Mouse (Mus musculus): ENCODE results near the gene Gm5796.
"Not testable (repeated sequence)": the region's sequence is repeated elsewhere in the genome, so short reads cannot be mapped to it uniquely, and the experiment has no call there.

The Gm5796 gene

GRCm38 (mm10) chr14:4023641-4024040 lies at the start of gene Gm5796:
Gm5796 (plus strand) TSS chr14:4023941.
- DNase-seq, result not testable (repeated sequence)

DNA sequence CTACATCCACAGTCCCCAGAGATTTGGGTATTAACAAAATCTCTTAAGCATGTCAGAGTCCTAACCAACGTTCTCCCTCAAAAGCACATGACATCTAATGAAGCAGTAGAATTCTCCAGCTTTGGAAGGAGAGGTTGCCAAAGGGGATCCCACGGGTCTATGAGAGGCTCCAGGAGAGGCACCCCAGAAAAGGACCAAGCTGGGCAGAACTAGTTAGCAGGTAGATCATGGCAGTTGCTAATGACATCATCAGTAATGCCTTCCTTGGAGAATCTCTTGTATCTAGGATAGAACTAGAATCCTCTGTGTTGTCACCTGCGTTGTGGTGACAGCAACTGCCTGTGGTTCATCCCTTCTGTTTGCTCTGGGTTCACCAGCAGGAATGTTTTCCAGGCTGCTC lies 25.6 kb upstream of the Gm5796 start, which contains the start of gene Gm3099:
TSS of gene Gm3099 (plus strand) at position 301 of the 400 bp plus-strand sequence.
- not testable (repeated sequence) for DNase-seq

DNA sequence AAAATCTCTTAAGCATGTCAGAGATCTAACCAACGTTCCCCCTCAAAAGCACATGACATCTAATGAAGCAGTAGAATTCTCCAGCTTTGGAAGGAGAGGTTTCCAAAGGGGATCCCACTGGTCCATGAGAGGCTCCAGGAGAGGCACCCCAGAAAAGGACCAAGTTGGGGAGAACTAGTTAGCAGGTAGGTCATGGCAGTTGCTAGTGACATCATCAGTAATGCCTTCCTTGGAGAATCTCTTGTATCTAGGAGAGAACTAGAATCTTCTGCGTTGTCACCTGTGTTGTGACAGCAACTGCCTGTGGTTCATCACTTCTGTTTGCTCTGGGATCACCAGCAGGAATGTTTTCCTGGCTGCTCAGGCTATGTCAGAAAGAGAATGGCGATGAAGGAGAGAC lies 60.1 kb downstream of the Gm5796 start, which contains the start of gene Gm3115:
TSS of gene Gm3115 (plus strand) at position 301 of the 400 bp plus-strand sequence.
- not testable (repeated sequence) for DNase-seq
